Mouse (Mus musculus) heart, postnatal 0 days (tissue): Measurements from ENCODE around the gene Cars2. TPM values are rescaled to one million over a fixed set of nuclear protein-coding genes. Genes with fewer than 3 reads are reported as not detected.

Experiments used
- ATAC-seq: fragments of 200-750 bp; cut with Nextera tagmentation; 2 replicates; pipeline ENCODE4 v1.8.0; 2017; ENCODE audit warnings: low read depth, moderate number of reproducible peaks, moderate library complexity; ENCODE audit not compliant: insufficient read depth
- DNase-seq: peaks from one replicate; pipeline ENCODE4 v3.0.0-alpha.2; 2016; ENCODE audit warnings: low spot score
- H3K27ac ChIP-seq: fragments of 300-500 bp; sonication (generic); 2 replicates; pipeline ENCODE4 v1.5.1; 2014; ENCODE audit warnings: low read depth, mild to moderate bottlenecking
- H3K27me3 ChIP-seq: fragments of 300-500 bp; sonication (generic); 2 replicates; pipeline ENCODE4 v1.6.1; 2014; ENCODE audit warnings: low read length, mixed read lengths; ENCODE audit not compliant: control insufficient read depth, insufficient read depth
- H3K36me3 ChIP-seq: fragments of 300-500 bp; sonication (generic); replicated peaks from 2 replicates; pipeline ENCODE4 v1.6.1; 2014; ENCODE audit warnings: low read length, mixed read lengths; ENCODE audit not compliant: control insufficient read depth, insufficient read depth
- H3K4me1 ChIP-seq: fragments of 300-500 bp; sonication (generic); 2 replicates; pipeline ENCODE4 v1.6.1; 2014; ENCODE audit warnings: antibody characterized with exemption; ENCODE audit not compliant: control insufficient read depth, insufficient read depth
- H3K4me2 ChIP-seq: fragments of 300-500 bp; sonication (generic); 2 replicates; pipeline ENCODE4 v1.6.1; 2014; ENCODE audit warnings: low read depth, mild to moderate bottlenecking, low read length, moderate library complexity
- H3K4me3 ChIP-seq: fragments of 300-500 bp; sonication (generic); 2 replicates; pipeline ENCODE4 v1.5.1; 2014; ENCODE audit warnings: low read depth, low read length
- H3K9ac ChIP-seq: fragments of 300-500 bp; sonication (generic); replicated peaks from 2 replicates; pipeline ENCODE4 v1.6.1; 2014; ENCODE audit warnings: low read depth, low read length, mixed read lengths
- H3K9me3 ChIP-seq: fragments of 300-500 bp; sonication (generic); replicated peaks from 2 replicates; pipeline ENCODE4 v1.6.1; 2016; ENCODE audit warnings: low read length; ENCODE audit not compliant: control insufficient read depth
- CTCF ChIP-seq: IDR thresholded peaks from 2 replicates; pipeline ENCODE4 v1.5.1; 2016; ENCODE audit warnings: antibody characterized with exemption, control low read depth, low read depth
- EP300 ChIP-seq: IDR thresholded peaks from 2 replicates; pipeline ENCODE4 v1.6.1; 2016; ENCODE audit warnings: antibody characterized with exemption, low read depth
- WGBS: fragments of 180-500 bp; shearing (Covaris S2); extraction: QIAGEN DNeasy Blood & Tissue Kit; methylation state at CpG from one replicate; pipeline ENCODE4 v1.1.7; 2014; 5-methylcytosine and 5-hydroxymethylcytosine counted together
- polyA plus RNA-seq: library from polyadenylated mRNA; unstranded; fragments of >200 nt; fragmentation: Nextera tagmentation; extraction: Ambion mirVana; gene quantifications from 2 replicates; pipeline ENCODE4 v1.2.1, GENCODE M21; 2015
- total RNA-seq: library from RNA; depleted of rRNA; stranded (reverse); fragments of >200 nt; gene quantifications from 2 replicates; pipeline ENCODE4 v1.2.3, GENCODE M21; 2014; ENCODE audit warnings: low replicate concordance

Cars2 gene
- total and polyA plus RNA-seq, 2 experiments from 2014 or later, result 21.2 to 40.1 TPM

DNA sequence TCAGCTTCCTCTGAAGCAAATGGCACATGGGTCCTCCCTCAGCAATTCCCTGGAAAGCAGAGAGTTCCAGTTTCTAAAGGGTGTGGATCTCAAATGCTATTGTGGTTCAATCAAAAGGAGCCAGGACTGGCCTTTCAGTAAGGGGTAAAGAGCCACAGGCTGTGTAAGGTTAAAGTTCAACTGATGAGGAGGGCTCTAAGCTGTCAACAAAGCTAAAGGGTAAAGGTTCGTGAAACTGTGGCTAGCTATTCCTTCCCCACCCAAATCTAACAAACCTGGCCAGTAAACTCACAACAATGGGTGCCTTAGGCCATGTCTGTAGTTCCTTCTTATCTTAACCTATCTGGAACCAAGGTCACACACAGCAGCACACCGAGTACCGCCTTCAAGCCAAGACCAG, 68.7 kb downstream of the Cars2 start:
- Histone ChIP-seq H3K27ac (peak overlapping the region; percentile 87), H3K4me1 (peaks cover 8% of the 10 kb centered on the region; the same call in 1 of the 2 replicates), H3K27me3 (no peaks in the 10 kb centered on the region), H3K36me3 (no peaks in the 10 kb centered on the region), H3K9me3 (no peaks in the 10 kb centered on the region), H3K4me3 (no peak overlapping the region), H3K9ac (no peak overlapping the region), H3K4me2 (no peak overlapping the region)
- TF ChIP-seq EP300 (no peak), CTCF (no peak)
- DNase-seq (no peak), ATAC-seq (no peak)
- 76% methylated on average over 3 of the region's 3 CpGs for WGBS

DNA sequence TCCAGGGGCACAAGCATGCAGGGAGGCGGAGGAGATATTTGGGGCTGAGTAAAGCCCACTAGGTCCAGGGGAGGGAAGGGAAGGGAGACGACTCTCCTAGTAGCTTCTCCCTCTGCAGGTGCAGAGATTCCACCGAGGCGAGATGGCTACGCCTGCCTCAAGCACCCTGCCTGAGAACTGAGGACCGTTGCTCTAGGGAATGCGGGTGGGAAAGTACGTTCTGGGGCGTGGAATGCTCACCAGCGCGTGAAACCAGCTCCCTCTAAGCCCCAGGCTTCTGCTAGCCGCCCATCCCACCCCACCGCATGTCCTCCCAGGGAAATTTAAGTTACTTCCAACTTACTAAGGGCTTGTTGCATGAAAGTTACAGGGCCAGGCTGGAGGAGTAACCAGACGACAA, 71.0 kb downstream of the Cars2 start:
- no peak for TF ChIP-seq CTCF
- TF ChIP-seq EP300, result no peak
- H3K36me3 ChIP-seq, result no peaks in the 10 kb centered on the region
- 22% methylated on average over 14 of the region's 14 CpGs for WGBS
- peak overlapping the region; percentile 97 for H3K27ac ChIP-seq
- peaks cover 21% of the 10 kb centered on the region for H3K4me1 ChIP-seq
- ATAC-seq (no peak), DNase-seq (no peak)
- no peaks in the 10 kb centered on the region for H3K9me3 ChIP-seq
- H3K4me3 ChIP-seq, result peak overlapping the region; percentile 73
- H3K4me2 ChIP-seq, result peak overlapping the region; percentile 94
- no peaks in the 10 kb centered on the region for H3K27me3 ChIP-seq
- peak overlapping the region; percentile 79; the same call in 1 of the 2 replicates for H3K9ac ChIP-seq

DNA sequence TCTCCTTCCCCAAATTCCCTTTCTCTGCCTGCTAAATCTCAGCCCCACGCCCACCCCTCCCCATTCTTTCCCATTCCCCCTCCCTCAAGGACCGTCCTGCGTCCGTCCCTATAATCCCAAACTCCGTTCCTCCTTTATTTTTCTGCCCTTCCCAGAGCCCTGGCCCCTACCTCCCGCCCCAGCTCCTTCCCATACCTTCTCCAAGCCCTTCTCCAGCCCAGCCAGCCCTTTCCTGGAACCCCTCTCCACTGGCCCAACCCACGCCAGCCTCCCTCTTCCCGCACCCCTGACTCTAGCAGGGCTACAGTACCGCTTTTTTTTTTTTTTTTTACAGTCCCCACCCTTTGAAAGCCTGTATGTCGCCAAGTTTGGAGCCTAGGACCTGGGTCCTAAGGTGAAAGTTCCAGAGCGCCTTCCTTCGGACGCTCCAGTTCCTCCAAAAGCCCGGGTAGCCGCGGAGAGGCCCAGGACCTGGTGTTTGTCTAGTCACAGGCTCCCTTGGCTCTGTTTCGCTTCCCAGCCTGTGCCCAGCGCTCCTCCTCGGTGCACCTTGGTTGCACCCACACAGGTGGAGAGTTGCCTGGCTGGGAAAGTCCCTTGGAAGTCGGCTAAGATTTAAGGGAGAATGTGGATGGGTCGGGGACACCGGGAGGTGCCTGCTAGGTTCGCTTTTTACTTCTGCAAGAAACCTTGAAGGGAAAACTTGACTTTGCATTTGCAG, 71.6 kb downstream of the Cars2 start:
- Histone ChIP-seq H3K9ac (peak overlapping the region; percentile 79), H3K27ac (peak overlapping the region; percentile 97), H3K9me3 (no peaks in the 10 kb centered on the region), H3K4me2 (peak overlapping the region; percentile 94), H3K36me3 (no peaks in the 10 kb centered on the region), H3K27me3 (no peaks in the 10 kb centered on the region), H3K4me3 (peak overlapping the region; percentile 73), H3K4me1 (peaks cover 24% of the 10 kb centered on the region)
- WGBS, result 5% methylated on average over 23 of the region's 23 CpGs
- DNase-seq (no peak), ATAC-seq (no peak)
- no peak for TF ChIP-seq EP300
- no peak for TF ChIP-seq CTCF

DNA sequence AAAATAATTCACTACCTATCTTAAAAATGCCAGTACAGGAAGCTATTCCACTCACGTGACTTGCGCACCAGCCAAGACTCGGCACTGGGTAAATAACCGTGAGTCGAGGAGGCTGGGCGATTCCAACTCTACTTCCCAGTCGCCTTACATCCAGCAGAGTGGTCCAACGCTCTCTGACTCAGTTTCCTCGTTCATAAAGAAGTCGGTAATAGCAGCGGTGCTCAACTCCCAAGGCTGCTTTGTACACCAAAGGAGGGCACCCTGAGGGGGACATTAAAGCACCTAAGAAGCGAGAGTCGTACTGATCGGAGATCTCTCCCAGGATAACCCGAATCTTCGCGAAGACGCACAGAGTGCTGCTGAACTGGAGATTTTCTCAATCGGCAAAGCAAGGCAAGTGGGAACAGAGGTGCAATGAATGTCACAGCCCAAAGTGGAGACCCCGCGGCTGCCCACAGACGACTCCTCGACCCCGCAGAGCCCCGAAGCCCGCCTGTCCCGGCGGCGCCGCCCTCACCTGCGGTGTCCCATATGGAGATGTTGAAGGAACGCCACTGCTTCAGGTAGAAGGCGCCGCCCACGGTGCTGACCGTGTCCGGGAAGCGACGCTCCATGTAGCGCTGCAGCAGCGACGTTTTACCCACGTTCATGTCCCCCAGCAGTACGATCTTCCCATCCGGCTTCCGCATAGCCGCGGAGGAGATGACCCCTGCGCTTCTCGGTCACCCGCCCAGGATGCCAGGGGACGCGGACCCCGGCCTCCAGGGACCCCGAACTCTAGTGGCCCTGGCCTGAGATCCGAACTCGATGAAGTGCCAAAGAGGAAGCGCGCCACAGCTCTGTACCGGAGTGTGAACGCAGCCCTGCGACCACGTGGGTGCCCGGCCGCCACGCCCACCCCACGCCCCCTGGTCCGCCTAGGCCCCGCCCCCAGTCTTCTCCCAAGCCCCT, 72.5 kb downstream of the Cars2 start, which contains the start of gene Rab20:
Gene Rab20 (minus strand): TSS at position 900 of the 951 bp plus-strand sequence.
- DNase-seq (peak; percentile 88), ATAC-seq (peak; percentile 72)
- under 1% methylated on average over 65 of the region's 69 CpGs for WGBS
- Histone ChIP-seq H3K4me3 (peak within 1 kb of the TSS; percentile 73), H3K4me2 (peak within 1 kb of the TSS; percentile 94), H3K27ac (peak within 1 kb of the TSS; percentile 97), H3K36me3 (no peaks in the 10 kb centered on the region), H3K4me1 (peaks cover 31% of the 10 kb centered on the region), H3K27me3 (no peaks in the 10 kb centered on the region), H3K9ac (peak within 1 kb of the TSS; percentile 79), H3K9me3 (no peaks in the 10 kb centered on the region)
- TF ChIP-seq EP300, result no peak
- TF ChIP-seq CTCF, result no peak

DNA sequence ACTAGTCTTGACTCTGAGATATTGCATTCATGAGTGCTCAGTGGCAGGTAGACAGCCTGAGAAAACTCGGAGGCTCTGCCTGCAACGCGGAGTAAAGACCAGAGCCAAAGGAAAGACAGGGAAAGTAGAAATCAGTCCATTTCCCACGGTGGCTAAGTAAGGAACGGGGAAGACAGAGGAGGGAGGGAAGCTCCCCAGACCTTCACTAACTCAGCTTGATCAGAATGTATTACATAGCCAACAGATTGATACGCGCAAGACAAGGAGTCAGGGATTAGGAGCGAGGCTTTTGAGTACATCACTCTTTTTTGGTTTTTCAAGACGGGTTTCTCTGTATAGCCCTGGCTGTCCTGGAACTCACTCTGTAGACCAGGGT, 73.4 kb downstream of the Cars2 start:
- ATAC-seq (no peak), DNase-seq (no peak)
- Histone ChIP-seq H3K4me2 (peak overlapping the region; percentile 94), H3K9me3 (no peaks in the 10 kb centered on the region), H3K36me3 (no peaks in the 10 kb centered on the region), H3K27me3 (no peaks in the 10 kb centered on the region), H3K4me3 (peak overlapping the region; percentile 73), H3K27ac (peak overlapping the region; percentile 97), H3K9ac (peak overlapping the region; percentile 70), H3K4me1 (peaks cover 38% of the 10 kb centered on the region)
- no peak for TF ChIP-seq EP300
- TF ChIP-seq CTCF, result no peak
- WGBS, result 2% methylated on average over 9 of the region's 9 CpGs
